Mouse (Mus musculus): ENCODE results near the gene Tnrc6b.
"Not testable (repeated sequence)": the region's sequence is repeated elsewhere in the genome, so short reads cannot be mapped to it uniquely, and the experiment has no call there.

Tnrc6b gene

DNA sequence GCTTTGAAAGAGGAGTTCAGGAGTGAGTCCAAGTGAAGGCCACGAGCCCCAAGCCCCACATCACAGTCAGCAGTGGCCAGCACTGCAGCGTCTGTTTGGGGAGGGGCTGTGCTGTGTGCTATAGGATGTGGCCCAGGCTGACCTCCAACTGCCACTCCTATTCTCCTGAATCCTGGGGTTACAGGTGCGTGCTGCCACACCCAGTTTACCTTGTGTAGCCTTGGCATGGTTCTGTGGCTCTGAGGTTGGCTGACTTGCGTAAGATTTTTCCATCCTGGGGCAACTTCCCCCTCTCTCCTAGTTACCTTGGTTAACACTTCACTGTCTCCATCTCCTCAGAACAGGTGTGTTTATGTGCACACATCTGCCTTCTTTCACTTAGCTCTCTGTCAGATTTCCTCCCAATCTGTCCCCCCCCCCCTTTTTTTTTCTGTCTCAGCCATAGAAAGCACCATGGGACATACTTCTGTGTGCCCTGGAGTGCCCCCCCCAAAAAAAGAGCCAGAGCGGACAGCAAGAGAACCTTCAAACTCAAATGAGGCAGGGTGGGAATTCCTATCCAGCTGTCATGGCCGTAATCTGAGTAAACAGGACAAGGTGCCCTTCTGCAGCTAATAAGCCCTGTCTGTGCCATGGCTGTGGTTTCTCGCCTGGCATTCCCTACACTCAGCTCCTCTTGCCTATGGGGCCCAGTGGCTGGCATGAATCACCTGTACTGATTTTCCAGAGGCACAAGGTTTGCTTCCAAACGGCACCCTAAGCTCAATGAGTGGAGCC, 9.4 kb upstream of the Tnrc6b start:
- DNase-seq (ENCODE audit: low read depth, low spot score) = no peak

DNA sequence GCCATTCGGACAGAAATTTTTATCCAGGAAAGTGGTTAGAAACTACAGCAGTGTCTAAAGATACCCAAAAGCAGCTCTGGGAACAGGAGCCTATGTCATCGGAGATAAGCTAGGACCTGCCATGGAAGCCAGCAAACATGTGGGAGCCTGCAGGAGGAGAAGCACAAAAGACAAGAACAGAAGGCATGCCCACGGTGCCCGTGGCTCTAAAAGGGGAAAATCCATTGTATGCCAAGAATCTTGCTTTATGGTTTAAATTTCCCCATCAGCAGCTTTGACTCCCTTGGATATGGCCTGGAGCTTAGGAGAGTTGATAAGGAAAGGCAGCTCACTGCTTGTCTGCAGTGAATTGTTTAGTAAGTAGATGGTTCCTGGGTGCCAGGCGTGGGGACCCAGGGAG, 8.2 kb upstream of the Tnrc6b start:
- DNase-seq (ENCODE audit: low read depth, low spot score) = no peak

DNA sequence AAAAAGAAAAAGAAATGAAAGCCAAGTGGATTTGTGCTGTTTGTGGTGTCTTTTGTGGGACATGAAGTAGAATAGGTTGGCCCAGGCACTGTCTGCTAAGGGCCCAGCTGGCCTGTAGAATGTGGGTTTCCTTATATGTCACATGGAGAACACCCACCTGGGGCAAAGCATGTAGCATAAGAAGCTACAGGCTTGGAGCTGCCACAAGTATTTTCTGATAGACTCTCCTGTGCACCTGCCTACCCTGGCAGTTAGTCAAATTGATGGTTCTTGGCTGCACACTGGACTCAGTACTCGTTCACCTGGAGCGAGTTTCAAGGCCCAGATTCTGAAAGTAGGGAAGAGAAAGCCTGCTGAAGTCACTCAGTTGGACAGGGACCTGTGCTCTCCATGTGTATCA, 7.6 kb upstream of the Tnrc6b start:
- DNase-seq (ENCODE audit: low read depth, low spot score) = no peak

DNA sequence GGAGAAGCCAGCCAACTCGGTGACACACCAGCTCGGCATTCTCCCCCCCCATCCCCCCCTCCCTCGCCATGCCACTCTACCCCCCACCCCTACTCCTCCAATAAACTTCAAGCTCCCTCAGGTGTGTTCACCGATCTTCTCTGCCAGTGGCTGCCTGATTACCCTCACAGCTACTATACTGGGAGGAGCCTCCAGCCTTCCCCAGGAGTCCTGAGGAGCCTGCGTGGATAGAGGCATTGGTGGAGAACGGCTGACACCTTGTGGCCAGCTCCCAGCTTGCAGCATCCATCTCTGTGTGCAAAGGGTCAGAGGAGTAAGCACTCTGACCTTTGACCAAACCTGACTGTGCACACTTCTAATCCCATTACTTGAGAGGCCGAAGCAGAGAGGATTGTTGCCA, 6.8 kb upstream of the Tnrc6b start:
- peak; percentile 84 for DNase-seq (ENCODE audit: low read depth, low spot score)

DNA sequence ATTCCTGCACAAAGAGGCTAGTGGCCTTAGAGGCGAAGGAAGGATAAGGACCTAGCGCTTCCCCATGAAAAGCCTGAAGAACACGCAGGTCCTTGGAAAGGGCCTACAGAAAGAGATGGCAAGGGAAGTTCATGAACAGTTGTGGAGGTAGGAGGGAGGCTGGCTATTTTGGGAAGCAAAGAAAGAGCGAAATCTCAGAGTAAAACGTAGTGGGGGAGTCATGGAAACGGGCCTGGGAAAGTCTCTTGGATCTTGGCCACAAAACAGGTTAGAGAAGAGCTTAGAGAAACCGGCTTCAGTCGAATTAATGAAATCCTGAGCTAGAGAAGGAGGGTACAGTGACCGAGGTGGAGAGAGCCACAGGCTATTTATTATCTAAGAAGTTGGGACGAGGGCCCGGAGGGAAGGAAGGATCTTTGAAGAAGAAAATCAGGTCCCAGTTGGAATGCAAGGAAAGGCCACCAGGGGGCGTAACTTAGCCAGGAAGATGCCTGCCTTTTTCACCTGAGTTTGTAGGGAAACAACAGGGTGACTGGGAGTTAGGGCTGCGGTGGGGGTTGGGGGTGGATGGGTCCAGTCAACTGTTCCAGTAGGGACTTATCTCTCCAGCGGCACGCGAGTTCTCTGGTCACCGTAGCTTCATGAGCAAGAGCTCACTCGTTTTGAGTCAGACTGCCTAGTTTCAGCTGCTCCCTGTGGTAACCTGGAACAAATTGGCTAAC, 5.1 kb upstream of the Tnrc6b start:
- peak; percentile 89 for DNase-seq (ENCODE audit: low read depth, low spot score)

DNA sequence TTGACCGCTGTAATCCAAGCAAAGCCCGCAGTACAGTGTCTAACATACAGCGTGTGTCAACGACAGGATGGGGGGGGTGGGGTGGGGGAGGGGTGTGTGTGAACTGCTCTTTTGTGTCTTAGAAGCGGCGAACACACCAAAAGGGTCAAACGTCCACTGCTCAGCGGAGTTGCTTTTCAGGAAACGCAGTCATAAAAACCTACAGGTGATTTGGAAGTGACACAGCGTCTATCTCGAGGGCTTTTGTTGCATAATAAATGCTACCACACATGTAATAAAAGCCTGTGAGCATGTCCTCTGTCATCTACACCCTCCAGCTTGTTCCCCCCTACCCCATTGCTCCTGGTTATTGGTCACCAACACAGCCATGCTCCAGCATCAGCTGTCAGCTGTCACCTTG, 4.5 kb upstream of the Tnrc6b start:
- DNase-seq (ENCODE audit: low read depth, low spot score) = no peak

DNA sequence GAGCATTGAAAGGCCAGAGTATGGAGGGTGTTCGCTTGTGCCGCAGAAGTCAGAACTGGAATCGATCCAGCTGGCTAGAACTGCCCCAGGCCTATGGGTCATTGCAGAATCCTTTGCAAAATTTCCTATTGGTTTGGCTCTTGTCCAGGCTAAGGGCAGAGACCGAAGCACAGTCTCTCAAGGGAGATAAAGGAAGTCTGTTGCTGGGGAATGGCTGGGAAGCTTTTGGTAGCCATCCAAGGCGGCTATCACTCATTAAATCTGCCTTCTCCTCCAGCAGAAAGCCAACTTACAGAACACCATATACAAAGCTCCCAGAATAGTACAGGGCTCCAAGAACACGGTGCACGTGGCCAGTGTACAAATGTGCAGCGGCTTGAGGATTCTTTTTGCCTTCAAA, 4.0 kb upstream of the Tnrc6b start:
- peak; percentile 98 for DNase-seq (ENCODE audit: low read depth, low spot score)

DNA sequence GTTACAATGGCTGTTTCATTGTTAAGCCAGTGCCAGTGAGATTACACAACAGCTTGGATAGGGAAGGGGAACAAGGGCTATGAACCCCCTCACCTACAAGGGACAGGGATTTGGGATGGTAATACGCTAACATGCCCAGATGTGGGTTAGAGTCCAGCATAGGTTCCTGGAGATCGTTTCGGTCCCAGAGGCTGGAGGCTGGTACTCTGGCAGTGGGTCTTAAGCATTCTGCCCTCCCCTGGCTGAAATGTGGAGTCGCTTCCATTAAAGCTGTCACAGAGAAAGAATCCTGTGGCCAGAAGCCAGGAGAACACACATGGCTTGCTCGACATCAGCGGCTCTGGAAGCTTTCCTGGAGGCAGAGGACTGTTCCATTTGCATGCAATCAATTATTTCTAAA, 1.5 kb upstream of the Tnrc6b start:
- DNase-seq (ENCODE audit: low read depth, low spot score) = peak; percentile 93

DNA sequence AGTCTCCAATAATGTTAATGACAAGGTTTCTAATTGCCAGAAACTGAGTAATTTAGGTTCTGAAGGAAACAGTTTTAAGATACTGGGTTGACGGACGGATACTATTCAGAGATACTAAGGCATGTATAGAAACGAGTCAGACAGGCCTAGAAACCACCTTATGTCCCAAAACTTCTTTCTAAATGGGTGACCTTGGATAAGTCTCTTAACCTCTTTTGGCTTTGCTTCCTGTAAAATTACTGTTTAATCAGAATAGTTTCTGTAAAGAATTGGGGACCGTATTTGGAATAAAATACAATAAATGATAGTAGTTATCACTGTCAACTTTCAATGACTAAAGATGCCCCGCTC, 881 bp upstream of the Tnrc6b start:
- DNase-seq (ENCODE audit: low read depth, low spot score) = no peak

DNA sequence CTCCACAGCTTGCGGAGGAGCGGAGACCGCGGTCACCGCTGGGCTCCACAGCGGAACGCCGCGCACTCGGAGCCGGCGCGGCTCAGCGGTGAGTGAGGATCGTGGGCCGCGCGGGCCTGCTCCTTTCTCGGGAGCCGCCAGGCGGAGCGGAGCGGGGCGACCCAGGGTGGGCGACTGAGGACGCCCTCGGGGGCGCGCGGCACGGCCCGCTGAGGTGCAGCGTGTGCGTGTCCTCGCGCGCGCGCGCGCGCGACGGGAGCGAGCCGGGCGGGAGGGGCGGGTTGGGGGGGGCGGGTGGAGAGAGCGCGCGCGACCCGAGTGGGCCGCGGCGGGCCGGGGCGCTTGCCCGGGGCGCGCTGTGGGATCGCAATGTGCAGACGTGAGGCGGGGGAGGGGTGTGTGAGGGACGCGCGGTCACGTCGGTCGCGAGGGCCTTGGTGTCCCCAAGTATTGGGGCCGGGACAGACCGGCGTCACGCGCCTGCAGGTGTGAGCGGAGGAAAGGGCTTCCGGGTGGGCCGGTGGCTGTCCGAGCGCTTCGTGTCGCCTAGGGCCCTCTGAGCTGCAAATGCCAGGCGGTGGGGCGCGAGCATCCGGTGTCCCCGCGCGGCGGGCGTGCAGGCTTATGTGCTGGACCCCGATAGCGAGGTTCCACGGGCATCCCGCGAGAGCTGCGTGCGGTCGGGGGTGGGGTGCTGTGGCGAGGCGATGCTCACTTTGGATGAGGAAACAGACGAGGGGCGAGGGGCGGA, 463 bp downstream of the Tnrc6b start:
- DNase-seq (ENCODE audit: low read depth, low spot score) = peak; percentile 52

DNA sequence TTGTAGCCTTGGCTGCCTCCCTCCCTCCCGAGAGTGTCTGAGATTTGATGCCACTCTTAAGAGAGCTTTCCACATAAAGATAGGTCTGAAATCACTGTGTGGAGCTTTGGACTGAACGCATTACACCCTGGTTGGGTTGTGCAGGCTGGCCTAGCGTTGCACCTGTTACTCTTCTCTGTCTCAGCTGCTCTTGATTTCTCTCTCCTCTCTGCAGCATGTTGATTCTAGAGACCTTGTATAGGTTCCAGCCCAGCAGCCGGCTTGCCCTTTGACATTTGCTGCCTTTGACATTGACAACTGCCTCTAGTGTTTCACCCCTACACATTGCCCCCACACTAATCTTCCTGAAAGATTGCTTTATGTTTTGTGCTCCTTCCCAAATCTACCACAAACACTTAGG, 3.2 kb downstream of the Tnrc6b start:
- no peak for DNase-seq (ENCODE audit: low read depth, low spot score)

DNA sequence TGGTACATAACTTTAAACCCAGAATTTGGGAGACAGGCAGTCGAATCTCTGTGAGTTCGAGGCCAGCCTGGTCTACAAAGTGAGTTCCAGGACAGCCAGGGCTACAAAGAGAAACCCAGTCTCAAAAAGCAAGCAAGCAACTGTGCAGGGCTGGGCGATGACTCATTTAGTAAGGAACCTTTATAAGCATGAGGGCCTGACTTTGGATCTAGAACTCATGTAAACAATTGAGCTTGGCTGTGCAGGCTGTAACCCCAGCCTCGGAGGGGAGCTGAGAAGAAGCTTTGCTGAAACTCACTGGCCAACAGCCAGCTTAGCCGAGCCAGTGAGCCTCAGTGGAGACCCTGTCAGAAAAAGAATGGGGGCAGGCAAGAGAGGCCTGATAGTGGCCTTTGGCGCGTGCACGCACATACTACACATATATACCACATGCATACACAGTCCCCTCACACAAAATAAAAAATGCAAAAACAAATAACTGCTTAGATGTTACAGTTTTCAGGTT, 5.6 kb downstream of the Tnrc6b start:
- DNase-seq (ENCODE audit: low read depth, low spot score) = peak; percentile 53

DNA sequence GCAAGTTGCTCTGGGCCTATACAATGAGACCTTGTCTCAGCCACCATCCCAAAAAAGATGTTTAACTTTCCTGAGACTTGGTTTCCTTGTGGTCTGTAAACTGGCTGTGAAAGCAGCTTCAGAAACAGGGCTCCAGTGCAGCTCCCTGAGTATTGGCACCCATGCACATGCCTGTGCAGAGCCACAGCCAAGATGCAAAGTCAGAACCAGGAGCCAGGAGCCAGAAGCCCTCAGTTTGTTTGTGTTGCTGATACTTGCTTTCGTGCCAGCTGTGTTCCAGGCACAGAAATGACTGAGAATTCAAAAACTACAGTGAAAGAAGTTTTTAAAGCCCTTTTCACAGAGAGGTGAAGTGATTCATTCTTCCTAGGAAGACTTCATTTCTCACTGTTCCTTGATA, 6.3 kb downstream of the Tnrc6b start:
- peak; percentile 34 for DNase-seq (ENCODE audit: low read depth, low spot score)

DNA sequence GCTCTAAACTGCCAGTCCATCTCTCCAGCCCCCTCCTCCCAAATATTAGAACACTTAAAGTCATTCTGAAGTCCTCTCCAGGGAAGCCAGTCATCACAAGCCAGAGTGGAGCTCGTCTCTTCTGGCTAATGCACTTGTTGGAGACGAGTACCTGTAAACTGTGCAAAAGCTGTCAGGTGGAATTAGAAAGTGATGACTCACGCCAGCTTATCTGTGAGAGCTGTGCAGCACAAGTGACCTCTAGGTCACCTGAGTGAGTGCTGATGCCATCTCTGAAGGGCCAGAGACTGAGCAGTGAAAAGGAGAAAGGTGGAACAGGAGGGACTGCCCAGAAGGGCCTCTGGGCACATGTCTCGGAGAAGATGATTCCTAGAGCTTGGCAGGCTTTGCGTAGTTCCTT, 9.1 kb downstream of the Tnrc6b start:
- DNase-seq (ENCODE audit: low read depth, low spot score) = no peak

DNA sequence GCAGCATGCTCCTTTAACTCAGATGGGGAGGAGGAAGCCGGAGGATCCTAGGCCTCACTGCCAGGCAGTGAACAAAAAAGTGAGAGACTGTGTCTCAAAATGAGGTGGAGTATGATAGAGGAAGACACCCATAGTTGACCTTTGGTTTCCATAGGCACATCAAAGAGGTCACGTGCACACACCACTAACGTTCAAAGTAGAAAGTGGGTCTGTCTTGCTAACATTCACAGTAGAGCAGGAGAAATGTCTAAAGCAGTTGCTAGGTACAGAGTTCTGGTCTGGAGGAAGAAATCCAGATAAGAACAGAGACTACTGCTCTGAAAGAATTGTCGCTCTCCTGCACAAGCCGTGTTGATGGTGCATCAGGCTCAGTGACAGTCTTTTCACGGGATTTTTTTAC, 10.7 kb downstream of the Tnrc6b start:
- DNase-seq (ENCODE audit: low read depth, low spot score) = no peak

DNA sequence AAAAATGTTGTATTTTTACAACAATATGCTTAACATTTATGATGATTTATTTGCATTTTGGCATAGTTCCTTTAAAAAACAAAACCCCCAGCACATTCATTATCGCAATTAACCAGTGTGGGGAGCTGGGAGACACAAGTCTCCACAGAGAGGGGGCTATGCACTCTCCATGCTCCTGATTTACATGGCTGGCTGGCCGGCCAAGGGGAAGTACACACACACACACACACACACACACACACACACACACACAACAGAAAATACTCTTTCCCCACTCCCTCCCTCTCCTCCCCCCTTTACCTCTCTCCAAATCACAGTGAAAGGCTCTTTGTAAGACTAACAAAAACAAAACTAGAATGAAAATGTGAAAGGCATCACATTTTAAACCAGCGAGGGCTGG, 11.3 kb downstream of the Tnrc6b start:
- no peak for DNase-seq (ENCODE audit: low read depth, low spot score)

DNA sequence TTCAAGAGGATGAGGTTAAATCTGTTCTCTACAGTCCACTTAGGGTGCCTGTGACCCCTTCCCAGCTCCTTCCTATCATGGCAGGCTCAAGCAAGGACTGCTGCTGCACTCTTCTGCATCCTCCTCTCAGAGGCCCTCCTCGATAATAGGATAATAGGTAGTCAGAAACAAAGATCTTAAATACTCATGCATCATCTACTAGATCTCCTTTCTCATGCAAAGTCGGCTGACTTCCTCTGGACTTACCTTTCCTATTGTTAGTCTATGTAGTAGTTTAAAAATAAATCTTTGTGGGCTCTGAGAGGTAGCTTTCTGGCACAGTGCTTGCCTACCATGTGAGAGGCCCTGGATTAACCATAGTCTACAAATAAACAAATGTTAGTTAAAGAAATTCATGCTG, 18.4 kb downstream of the Tnrc6b start:
- DNase-seq (ENCODE audit: low read depth, low spot score) = no peak

DNA sequence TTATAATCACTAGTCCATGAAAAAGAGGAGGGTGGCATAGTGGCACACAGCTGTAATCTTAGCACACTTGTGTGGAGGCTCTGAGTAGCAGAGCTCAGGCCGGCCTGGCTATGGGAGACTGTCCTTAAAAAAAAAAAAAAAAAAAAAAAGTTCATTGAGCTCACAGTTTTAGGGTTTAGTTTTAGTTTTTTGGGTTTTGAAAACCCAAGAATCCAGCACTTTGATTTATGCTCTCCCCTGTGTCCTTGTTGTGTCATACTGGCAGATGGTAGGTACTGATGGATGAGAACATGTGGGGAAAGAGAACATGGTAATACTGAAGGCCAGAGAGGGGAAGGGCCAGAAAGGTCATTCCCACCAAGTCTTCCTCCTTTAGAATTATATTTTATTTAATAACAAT, 19.9 kb downstream of the Tnrc6b start:
- DNase-seq (ENCODE audit: low read depth, low spot score) = no peak

DNA sequence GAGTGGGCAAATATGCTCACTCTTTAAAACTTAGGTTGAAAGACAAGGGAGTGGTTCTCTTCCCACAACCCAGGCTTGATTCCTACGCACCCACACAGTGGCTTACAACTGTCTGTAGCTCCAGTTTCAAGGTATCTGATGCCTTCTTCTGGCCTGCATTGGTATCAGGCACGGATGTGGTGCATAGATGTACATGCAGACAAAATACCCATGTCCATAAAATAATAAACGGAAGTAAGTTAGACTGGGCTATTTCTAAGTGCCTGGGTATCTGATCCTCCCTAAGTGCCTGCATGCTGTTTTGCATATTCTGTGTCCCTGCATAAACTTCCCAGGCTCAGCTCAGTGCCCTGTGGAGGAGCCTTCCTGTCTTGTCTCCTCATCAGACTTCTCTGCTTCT, 20.4 kb downstream of the Tnrc6b start:
- no peak for DNase-seq (ENCODE audit: low read depth, low spot score)

DNA sequence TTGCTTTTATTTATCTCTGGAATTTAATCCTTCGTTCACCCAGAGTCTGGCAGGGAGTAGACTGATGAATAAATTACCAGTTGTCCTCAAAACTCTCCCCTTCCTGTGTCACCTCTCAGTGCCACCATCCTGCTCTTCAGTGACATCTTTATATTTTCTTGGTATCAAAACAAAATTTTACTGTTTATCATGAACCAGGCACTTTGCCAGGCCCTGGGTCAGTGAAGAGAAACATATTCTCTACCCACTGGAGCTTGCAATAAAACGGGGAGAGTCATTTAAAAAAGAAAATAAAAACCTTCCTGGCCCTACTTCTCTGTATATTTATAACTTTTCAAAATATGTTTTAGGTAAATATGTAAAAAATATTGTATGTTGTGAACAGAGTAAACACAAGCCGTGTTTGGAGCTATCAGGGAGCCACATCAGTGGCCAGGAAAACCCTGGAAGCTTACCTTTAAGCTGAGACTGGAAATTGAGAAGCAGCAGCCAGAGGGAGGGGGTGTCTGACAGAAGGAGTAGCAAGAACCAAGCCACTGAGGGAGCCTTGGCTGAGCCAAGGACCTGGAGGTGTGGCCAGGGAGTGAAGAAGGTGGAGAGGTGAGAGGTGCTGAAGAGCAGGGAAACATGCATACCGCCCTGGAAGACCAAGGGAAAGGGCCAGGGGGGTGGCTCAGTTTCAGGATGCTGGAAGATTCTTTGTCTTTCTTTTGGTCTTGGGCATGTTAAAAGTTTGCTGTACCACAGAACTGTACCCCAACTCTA, 21.3 kb downstream of the Tnrc6b start:
- DNase-seq (ENCODE audit: low read depth, low spot score) = no peak

DNA sequence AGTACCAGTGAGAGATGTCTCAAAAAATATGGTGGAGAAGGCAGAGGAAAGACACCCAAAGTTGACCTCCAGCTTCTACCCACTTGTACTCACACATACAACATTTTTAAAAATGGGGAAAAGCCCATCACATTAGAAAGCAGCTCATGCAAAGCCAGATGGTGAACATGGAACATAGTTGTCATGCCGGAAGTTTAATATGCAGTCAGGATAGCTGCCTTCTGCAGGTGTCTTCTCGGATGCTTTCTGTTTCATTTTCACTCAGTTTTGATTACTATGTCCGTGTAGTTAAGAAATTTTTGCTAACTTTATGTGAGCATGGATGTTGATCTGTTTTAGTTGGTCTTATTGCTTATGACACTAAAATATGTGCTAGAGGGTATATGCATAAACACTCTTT, 24.2 kb downstream of the Tnrc6b start:
- DNase-seq (ENCODE audit: low read depth, low spot score) = no peak

DNA sequence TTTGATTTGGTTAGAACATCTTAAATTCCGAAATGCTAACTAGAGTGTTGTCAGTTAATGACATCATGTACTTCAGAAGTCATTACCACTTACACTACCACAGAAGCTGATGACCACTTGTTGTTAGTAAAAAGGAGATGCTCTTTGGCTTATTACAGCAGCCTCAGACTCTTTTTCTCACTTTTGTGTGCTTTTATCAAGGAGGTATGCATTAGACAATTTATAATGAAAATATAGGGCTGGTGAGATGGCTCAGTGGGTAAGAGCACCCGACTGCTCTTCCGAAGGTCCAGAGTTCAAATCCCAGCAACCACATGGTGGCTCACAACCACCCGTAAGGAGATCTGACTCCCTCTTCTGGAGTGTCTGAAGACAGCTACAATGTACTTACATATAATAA, 24.6 kb downstream of the Tnrc6b start:
- not testable (repeated sequence) for DNase-seq (ENCODE audit: low read depth, low spot score)

Data from 3T3-L1 (cell line).